Mouse (Mus musculus): ENCODE measurements at regions not wholly inside any gene's neighbourhood (a gene's known extent, or its start where the extent isn't known, plus 50 kb on each side); places are given as distances from the start of the nearest gene placed in this dataset.

DNA sequence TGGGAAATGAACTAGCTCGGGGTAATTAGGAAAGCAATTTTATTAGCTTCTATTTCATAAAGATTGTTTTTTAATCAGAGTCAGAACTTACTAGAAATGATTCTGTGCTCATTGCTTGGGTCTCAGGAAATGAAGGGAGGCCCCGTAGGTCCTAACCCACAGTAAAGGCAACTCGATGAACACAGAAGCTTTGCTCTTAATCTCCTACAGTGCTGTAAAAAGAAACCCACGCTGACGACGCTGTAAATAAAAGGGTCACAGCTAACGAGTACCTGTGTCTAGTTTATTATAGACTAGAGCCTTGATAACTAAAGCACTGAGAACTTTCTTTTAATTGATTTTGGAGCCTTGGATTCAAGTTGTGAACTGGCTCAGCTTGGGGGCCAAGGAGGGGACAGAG lies 618.7 kb downstream of the Bcl11a start:
- no peaks in the 10 kb centered on the region for H3K9me3 ChIP-seq (ENCODE audit: control insufficient read depth, low read length)
- no peak overlapping the region for H3K4me2 ChIP-seq (ENCODE audit: low read depth)
- ATAC-seq (ENCODE audit: insufficient read depth, low FRiP score, low TSS enrichment) (no peak), DNase-seq (ENCODE audit: low spot score) (no peak)
- H3K4me3 ChIP-seq (ENCODE audit: low read depth, low read length): no peak overlapping the region
- H3K36me3 ChIP-seq (ENCODE audit: control insufficient read depth, insufficient read depth, low read length): no peaks in the 10 kb centered on the region
- no peaks in the 10 kb centered on the region for H3K27me3 ChIP-seq (ENCODE audit: control insufficient read depth, insufficient read depth, low read length)
- H3K9ac ChIP-seq (ENCODE audit: low read length): no peak overlapping the region
- H3K27ac ChIP-seq (ENCODE audit: low read depth, low read length): no peak overlapping the region
- 55% methylated on average over 7 of the region's 7 CpGs for WGBS
- H3K4me1 ChIP-seq (ENCODE audit: control insufficient read depth, insufficient read depth, low read length): no peaks in the 10 kb centered on the region

GRCm38 (mm10) chr11:24708790-24709189 lies 630.9 kb downstream of the Bcl11a start:
- Histone ChIP-seq H3K4me1 (ENCODE audit: control insufficient read depth, insufficient read depth, low read length) (no peaks in the 10 kb centered on the region), H3K9ac (ENCODE audit: low read length) (no peak overlapping the region), H3K9me3 (ENCODE audit: control insufficient read depth, low read length) (no peaks in the 10 kb centered on the region), H3K36me3 (ENCODE audit: control insufficient read depth, insufficient read depth, low read length) (no peaks in the 10 kb centered on the region), H3K27ac (ENCODE audit: low read depth, low read length) (no peak overlapping the region), H3K4me3 (ENCODE audit: low read depth, low read length) (no peak overlapping the region), H3K27me3 (ENCODE audit: control insufficient read depth, insufficient read depth, low read length) (no peaks in the 10 kb centered on the region), H3K4me2 (ENCODE audit: low read depth) (no peak overlapping the region)
- DNase-seq (ENCODE audit: low spot score) (no peak), ATAC-seq (ENCODE audit: insufficient read depth, low FRiP score, low TSS enrichment) (no peak)
- 83% methylated on average over 3 of the region's 3 CpGs for WGBS

GRCm38 (mm10) chr11:24716539-24717287 lies 638.9 kb downstream of the Bcl11a start:
- Histone ChIP-seq H3K27me3 (ENCODE audit: control insufficient read depth, insufficient read depth, low read length) (no peaks in the 10 kb centered on the region), H3K36me3 (ENCODE audit: control insufficient read depth, insufficient read depth, low read length) (no peaks in the 10 kb centered on the region), H3K4me2 (ENCODE audit: low read depth) (no peak overlapping the region), H3K4me1 (ENCODE audit: control insufficient read depth, insufficient read depth, low read length) (no peaks in the 10 kb centered on the region), H3K9me3 (ENCODE audit: control insufficient read depth, low read length) (no peaks in the 10 kb centered on the region), H3K27ac (ENCODE audit: low read depth, low read length) (no peak overlapping the region), H3K4me3 (ENCODE audit: low read depth, low read length) (no peak overlapping the region), H3K9ac (ENCODE audit: low read length) (no peak overlapping the region)
- DNase-seq (ENCODE audit: low spot score) (no peak), ATAC-seq (ENCODE audit: insufficient read depth, low FRiP score, low TSS enrichment) (no peak)
- whole genome bisulfite sequencing: 76% methylated on average over 12 of the region's 12 CpGs

DNA sequence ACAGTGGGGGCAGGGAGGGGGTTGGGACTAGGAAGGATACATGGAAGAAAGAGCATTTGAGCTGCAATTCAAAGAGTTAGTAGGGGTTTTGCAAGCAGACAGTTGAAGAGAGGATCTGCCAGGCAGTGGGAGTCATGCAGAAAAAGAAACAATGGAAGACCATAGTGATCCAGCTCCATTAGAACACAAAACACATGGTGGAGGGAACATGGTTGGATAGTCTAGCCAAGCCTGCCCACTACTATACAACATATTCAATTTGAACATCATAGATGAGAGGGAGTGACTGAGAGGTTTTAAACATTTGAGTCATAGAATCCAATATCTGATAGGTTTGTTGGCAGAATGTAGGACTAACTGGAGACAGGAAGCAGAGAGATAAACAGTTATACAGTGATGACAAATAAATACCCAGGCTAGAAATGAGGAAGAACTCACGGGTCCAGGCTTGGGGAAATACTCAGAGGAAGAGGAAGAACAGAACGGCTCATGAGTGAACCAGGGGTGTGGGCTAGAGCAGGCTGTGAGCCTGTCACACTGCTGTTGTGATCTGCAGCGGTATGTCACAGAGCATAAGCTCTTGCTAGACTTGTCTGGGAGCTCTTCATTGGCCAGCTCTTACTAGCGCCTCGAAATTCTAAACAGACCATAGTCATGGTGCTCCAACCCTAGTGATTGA lies 646.5 kb downstream of the Bcl11a start:
- no peak overlapping the region for H3K4me3 ChIP-seq (ENCODE audit: low read depth, low read length)
- ATAC-seq (ENCODE audit: insufficient read depth, low FRiP score, low TSS enrichment) (no peak), DNase-seq (ENCODE audit: low spot score) (no peak)
- no peak overlapping the region for H3K27ac ChIP-seq (ENCODE audit: low read depth, low read length)
- no peaks in the 10 kb centered on the region for H3K27me3 ChIP-seq (ENCODE audit: control insufficient read depth, insufficient read depth, low read length)
- no peaks in the 10 kb centered on the region for H3K4me1 ChIP-seq (ENCODE audit: control insufficient read depth, insufficient read depth, low read length)
- H3K4me2 ChIP-seq (ENCODE audit: low read depth): no peak overlapping the region
- H3K36me3 ChIP-seq (ENCODE audit: control insufficient read depth, insufficient read depth, low read length): no peaks in the 10 kb centered on the region
- H3K9ac ChIP-seq (ENCODE audit: low read length): no peak overlapping the region
- no peaks in the 10 kb centered on the region for H3K9me3 ChIP-seq (ENCODE audit: control insufficient read depth, low read length)
- 88% methylated on average over 5 of the region's 5 CpGs for WGBS

DNA sequence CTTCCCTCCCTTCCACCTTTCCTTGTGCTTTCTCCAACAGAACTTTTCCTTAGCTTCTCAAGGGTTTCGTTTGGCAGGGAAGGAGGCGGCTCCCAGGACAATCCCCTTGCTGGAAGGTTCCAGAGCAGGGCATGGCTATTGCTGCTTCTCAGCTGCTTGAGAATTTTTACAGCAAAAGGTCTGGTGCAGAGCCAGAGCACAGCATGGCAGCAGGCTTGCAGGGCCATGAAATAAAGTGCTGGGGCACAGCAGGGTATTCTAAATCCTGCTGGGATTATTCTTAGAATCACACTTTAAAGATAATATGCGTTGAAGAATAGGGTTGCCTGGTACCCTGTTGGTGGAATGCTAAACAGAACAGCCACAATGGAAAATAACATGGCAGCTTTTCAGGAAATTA lies 648.5 kb downstream of the Bcl11a start:
- Histone ChIP-seq H3K27me3 (ENCODE audit: control insufficient read depth, insufficient read depth, low read length) (no peaks in the 10 kb centered on the region), H3K4me2 (ENCODE audit: low read depth) (no peak overlapping the region), H3K9me3 (ENCODE audit: control insufficient read depth, low read length) (no peaks in the 10 kb centered on the region), H3K4me3 (ENCODE audit: low read depth, low read length) (no peak overlapping the region), H3K9ac (ENCODE audit: low read length) (no peak overlapping the region), H3K27ac (ENCODE audit: low read depth, low read length) (no peak overlapping the region), H3K36me3 (ENCODE audit: control insufficient read depth, insufficient read depth, low read length) (no peaks in the 10 kb centered on the region), H3K4me1 (ENCODE audit: control insufficient read depth, insufficient read depth, low read length) (no peaks in the 10 kb centered on the region)
- 46% methylated on average over 3 of the region's 3 CpGs for WGBS
- DNase-seq (ENCODE audit: low spot score) (no peak), ATAC-seq (ENCODE audit: insufficient read depth, low FRiP score, low TSS enrichment) (no peak)

DNA sequence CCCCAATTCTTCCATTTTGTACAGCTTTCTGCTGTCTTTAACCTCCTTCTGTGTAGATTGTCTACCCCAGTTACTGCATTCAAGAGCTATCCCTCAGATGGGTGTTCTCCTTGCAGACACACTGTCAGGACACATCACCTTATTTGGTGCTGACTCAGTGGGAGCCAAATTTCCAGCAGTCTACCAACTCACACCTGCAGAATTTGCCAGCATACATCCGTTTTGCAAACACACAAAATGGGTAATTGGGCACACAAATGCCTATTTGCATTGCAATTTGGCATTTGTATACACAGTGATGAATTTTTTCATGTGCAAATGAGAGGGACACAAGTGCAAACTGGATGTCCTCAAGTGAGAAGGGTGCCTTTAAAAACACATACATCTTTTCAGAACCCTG lies 649.5 kb downstream of the Bcl11a start:
- DNase-seq (ENCODE audit: low spot score) (no peak), ATAC-seq (ENCODE audit: insufficient read depth, low FRiP score, low TSS enrichment) (no peak)
- 41% methylated on average over 1 of the region's 1 CpGs for WGBS
- no peaks in the 10 kb centered on the region for H3K27me3 ChIP-seq (ENCODE audit: control insufficient read depth, insufficient read depth, low read length)
- no peaks in the 10 kb centered on the region for H3K9me3 ChIP-seq (ENCODE audit: control insufficient read depth, low read length)
- no peak overlapping the region for H3K4me3 ChIP-seq (ENCODE audit: low read depth, low read length)
- H3K36me3 ChIP-seq (ENCODE audit: control insufficient read depth, insufficient read depth, low read length): no peaks in the 10 kb centered on the region
- H3K27ac ChIP-seq (ENCODE audit: low read depth, low read length): no peak overlapping the region
- no peaks in the 10 kb centered on the region for H3K4me1 ChIP-seq (ENCODE audit: control insufficient read depth, insufficient read depth, low read length)
- H3K4me2 ChIP-seq (ENCODE audit: low read depth): no peak overlapping the region
- no peak overlapping the region for H3K9ac ChIP-seq (ENCODE audit: low read length)

DNA sequence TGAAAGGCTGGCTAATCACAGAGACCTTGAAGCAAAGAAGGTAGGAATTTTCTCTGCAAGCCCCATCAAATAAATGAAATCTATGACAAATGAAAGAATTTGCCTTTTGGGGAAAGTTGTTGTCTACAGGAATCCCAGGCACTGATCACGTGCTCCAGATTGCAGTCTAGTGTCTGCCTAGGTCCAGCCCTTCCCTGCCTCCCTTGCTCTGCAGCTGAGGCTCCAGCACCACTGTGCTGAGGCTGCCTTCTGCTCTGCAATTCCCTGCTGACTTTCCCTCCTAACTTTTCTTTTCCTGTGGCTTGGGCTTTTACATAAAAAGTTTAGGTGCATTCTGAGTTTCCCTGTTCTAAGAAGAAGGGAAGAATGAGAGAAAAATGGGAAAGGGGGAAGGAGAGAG lies 653.6 kb downstream of the Bcl11a start:
- H3K27me3 ChIP-seq (ENCODE audit: control insufficient read depth, insufficient read depth, low read length): no peaks in the 10 kb centered on the region
- 0% methylated on average over 1 of the region's 1 CpGs for WGBS
- DNase-seq (ENCODE audit: low spot score): no peak

DNA sequence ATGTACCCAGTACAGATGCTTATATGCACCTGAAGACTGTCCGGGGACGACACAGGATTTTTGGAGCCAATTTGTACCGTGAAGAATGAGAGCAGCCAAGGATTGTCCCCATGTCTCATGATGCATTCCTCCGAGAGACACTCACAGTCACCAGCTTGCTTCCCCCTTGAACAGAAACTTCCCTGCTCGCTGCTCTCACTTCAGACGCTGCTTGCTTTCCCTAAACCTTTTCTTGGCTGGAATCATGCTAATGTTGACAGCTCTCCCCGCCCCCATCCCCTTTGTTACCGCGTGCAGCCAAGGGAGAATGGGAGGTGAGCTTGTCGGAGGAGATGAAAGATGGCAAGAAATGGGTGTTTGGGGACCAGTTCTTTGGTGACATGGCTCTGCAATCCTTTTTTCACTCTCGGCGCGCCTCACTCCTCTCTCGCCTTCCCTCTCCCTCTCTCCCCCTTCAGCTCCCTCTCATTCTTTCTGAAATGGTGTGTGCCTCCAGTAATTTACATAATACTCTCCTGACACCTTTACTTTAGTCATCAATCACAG lies 661.9 kb downstream of the Bcl11a start:
- H3K27ac ChIP-seq (ENCODE audit: low read depth, low read length): no peak overlapping the region
- H3K9ac ChIP-seq (ENCODE audit: low read length): 0 out of 2 replicates have a peak overlapping the region, but pooled peaks have one; percentile 2
- H3K4me2 ChIP-seq (ENCODE audit: low read depth): peak overlapping the region; percentile 36
- H3K4me1 ChIP-seq (ENCODE audit: control insufficient read depth, insufficient read depth, low read length): peaks cover 4% of the 10 kb centered on the region; the same call in 1 of the 2 replicates
- no peaks in the 10 kb centered on the region for H3K27me3 ChIP-seq (ENCODE audit: control insufficient read depth, insufficient read depth, low read length)
- WGBS: 1% methylated on average over 14 of the region's 14 CpGs
- no peaks in the 10 kb centered on the region for H3K36me3 ChIP-seq (ENCODE audit: control insufficient read depth, insufficient read depth, low read length)
- peak; percentile 62 for ATAC-seq (ENCODE audit: insufficient read depth, low FRiP score, low TSS enrichment)
- no peak overlapping the region for H3K4me3 ChIP-seq (ENCODE audit: low read depth, low read length)
- peak; percentile 68 for DNase-seq (ENCODE audit: low spot score)
- no peaks in the 10 kb centered on the region for H3K9me3 ChIP-seq (ENCODE audit: control insufficient read depth, low read length)

More for the DNA sequence above, 653.6 kb downstream of the Bcl11a start:
- H3K9ac ChIP-seq (ENCODE audit: low read length): no peak overlapping the region
- H3K27ac ChIP-seq (ENCODE audit: low read depth, low read length): no peak overlapping the region
- no peaks in the 10 kb centered on the region for H3K9me3 ChIP-seq (ENCODE audit: control insufficient read depth, low read length)
- no peak overlapping the region for H3K4me2 ChIP-seq (ENCODE audit: low read depth)
- no peak for ATAC-seq (ENCODE audit: insufficient read depth, low FRiP score, low TSS enrichment)
- H3K36me3 ChIP-seq (ENCODE audit: control insufficient read depth, insufficient read depth, low read length): no peaks in the 10 kb centered on the region
- no peak overlapping the region for H3K4me3 ChIP-seq (ENCODE audit: low read depth, low read length)
- no peaks in the 10 kb centered on the region for H3K4me1 ChIP-seq (ENCODE audit: control insufficient read depth, insufficient read depth, low read length)

DNA sequence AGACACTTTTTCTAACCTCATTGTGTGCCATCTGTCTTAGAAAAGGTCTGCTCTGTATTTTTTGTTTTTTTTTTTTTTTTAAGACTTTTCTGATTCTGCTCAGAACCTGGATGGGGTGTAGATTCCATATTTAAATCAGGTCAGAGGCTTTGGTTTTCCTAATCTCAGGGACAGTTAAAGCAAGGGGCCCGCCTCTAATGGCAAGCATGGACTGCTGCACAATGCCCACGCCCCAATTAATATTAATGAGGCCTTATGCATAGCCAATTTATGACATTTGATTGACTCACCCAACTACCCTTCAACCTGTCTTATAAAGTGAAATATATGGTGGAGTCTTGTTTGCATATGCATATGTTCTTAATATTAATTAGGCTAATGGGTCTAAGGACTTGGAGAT lies 662.6 kb downstream of the Bcl11a start:
- H3K4me3 ChIP-seq (ENCODE audit: low read depth, low read length): no peak overlapping the region
- DNase-seq (ENCODE audit: low spot score) (no peak), ATAC-seq (ENCODE audit: insufficient read depth, low FRiP score, low TSS enrichment) (peak; percentile 32; the same call in 1 of the 2 replicates)
- H3K27me3 ChIP-seq (ENCODE audit: control insufficient read depth, insufficient read depth, low read length): no peaks in the 10 kb centered on the region
- H3K9me3 ChIP-seq (ENCODE audit: control insufficient read depth, low read length): no peaks in the 10 kb centered on the region
- H3K27ac ChIP-seq (ENCODE audit: low read depth, low read length): no peak overlapping the region
- peaks cover 4% of the 10 kb centered on the region; the same call in 1 of the 2 replicates for H3K4me1 ChIP-seq (ENCODE audit: control insufficient read depth, insufficient read depth, low read length)
- H3K4me2 ChIP-seq (ENCODE audit: low read depth): no peak overlapping the region
- no peaks in the 10 kb centered on the region for H3K36me3 ChIP-seq (ENCODE audit: control insufficient read depth, insufficient read depth, low read length)
- H3K9ac ChIP-seq (ENCODE audit: low read length): no peak overlapping the region
- WGBS: 32% methylated on average over 2 of the region's 2 CpGs
